14 mouse cellular contexts compared by ENCODE assay signal in the genomic region with DNA sequence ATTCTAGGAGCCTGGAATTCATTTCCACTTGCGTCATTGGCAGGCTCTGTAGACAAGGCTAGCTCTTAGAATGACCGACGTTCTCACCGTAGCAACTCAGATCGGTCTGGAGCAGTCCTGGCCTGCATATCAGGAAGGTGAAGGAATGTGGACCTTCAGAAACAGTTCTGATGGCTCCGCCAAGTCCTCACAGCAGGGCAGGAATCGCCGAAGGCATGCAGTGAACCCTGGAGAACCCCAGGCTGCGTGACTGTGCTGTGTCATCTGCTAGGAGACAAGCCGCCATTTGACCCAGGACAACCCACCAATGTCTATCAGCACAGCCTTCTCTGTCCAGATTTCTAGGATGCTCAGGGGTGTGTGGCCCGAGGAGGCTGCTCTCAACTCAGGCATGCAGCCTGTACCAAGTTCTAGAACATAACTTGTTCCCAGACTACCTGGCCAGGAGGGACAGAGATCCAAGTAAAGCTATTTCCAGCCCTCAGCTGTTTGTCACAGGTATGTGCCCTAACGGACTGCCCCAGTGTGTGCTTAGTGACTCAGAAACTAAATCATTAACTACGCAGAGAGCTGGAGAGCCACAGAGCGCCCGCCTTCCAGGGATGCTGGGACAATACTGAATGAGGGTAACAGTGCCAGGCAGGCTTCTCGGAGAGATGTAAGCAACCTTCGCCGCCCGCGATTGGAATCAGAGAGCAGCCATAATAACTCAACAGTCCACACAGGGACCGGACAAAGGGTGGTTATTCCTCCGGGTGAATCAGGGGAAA. TPM values are rescaled to one million over a fixed set of nuclear protein-coding genes. Genes with fewer than 3 reads are reported as not detected.
DNase-seq lines count a peak whose midpoint lies in the region; ATAC-seq and TF ChIP-seq lines count a peak whose summit lies in the region.
"Had no signal": no experiment of that assay in that cellular context is flagged by ENCODE, and none has a peak within 500 bp of the region (broad histone marks: within the 10 kb centered on the region; RNA-seq: fewer than 3 reads in every experiment).

No protein-coding gene starts in this region.

- H3K4me2 ChIP-seq in intestine, postnatal 0 days (replicated peaks; ENCODE audit: low read depth) = peak overlapping the region; percentile 31

- H3K27ac ChIP-seq in intestine, postnatal 0 days (ENCODE audit: low read depth, low read length) = peak overlapping the region; percentile 83
- peak overlapping the region; percentile 92 for H3K27ac ChIP-seq in liver, adult 2 months (replicated peaks; ENCODE audit: insufficient read depth, low read depth, low read length)
- no peak overlapping the region for H3K27ac ChIP-seq in layer of hippocampus, adult 2 months

- peak; percentile 75 for DNase-seq in Muller cell, postnatal 12 days (ENCODE audit: inconsistent ontology term)
- DNase-seq in liver, adult 2 months (ENCODE audit: extremely low read depth, low read depth, low spot score) = peak; percentile 98
- peak; percentile 76 for DNase-seq in lung, postnatal 25 days (ENCODE audit: low spot score)
- DNase-seq in layer of hippocampus, adult 2 months (ENCODE audit: low spot score in 2 of 2) = no peak
- no peak for DNase-seq in frontal cortex, postnatal 36 days (ENCODE audit: low spot score in 2 of 2)
- no peak for DNase-seq in thymus, postnatal 10 days (ENCODE audit: low spot score in 2 of 2)
- DNase-seq: cerebellum, postnatal 10 days; gastrocnemius, postnatal 14 days; heart, postnatal 14 days; layer of hippocampus, adult 9-11 months had no signal

- 38% methylated on average over 22 of the region's 22 CpGs for WGBS in intestine, postnatal 0 days
- WGBS in liver, adult 2 months = 17% methylated on average over 22 of the region's 22 CpGs

- no peak for TF ChIP-seq POLR2A in liver, adult 2 months (IDR thresholded peaks at IDR 0.05; ENCODE audit: extremely low read depth, insufficient read depth, low read length)

- no peaks in the 10 kb centered on the region for H3K4me1 ChIP-seq in intestine, postnatal 0 days (replicated peaks; ENCODE audit: control insufficient read depth, insufficient read depth, low read length)
- H3K4me1 ChIP-seq in liver, adult 2 months (ENCODE audit: control insufficient read depth, insufficient read depth, low read length) = peaks cover 10% of the 10 kb centered on the region; the same call in 1 of the 2 replicates

- no peaks in the 10 kb centered on the region for H3K27me3 ChIP-seq in intestine, postnatal 0 days (replicated peaks; ENCODE audit: control insufficient read depth, insufficient read depth, low read length)
- no peaks in the 10 kb centered on the region for H3K27me3 ChIP-seq in liver, adult 2 months (ENCODE audit: control insufficient read depth, insufficient read depth, low read length)
- H3K27me3 ChIP-seq: CH12.LX had no signal

- no peak for TF ChIP-seq CTCF in intestine, postnatal 0 days (IDR thresholded peaks at IDR 0.05; ENCODE audit: low read depth)
- TF ChIP-seq CTCF in liver, adult 2 months (IDR thresholded peaks at IDR 0.05; ENCODE audit: low read depth, low read length) = no peak
- no peak for TF ChIP-seq CTCF in layer of hippocampus, adult 2 months (conservative IDR thresholded peaks at IDR 0.05)

- 0 out of 2 replicates have a peak, but pooled peaks cover 6% of the 10 kb centered on the region for H3K36me3 ChIP-seq in intestine, postnatal 0 days (ENCODE audit: control insufficient read depth, insufficient read depth)
- H3K36me3 ChIP-seq in liver, adult 2 months (ENCODE audit: control insufficient read depth, insufficient read depth, low read length) = no peaks in the 10 kb centered on the region

- ATAC-seq in intestine, postnatal 0 days = peak; percentile 93
- ATAC-seq in inflammation-experienced regulatory T-cells, adult 6 months = no peak

- H3K9me3 ChIP-seq in intestine, postnatal 0 days (ENCODE audit: control insufficient read depth) = no peaks in the 10 kb centered on the region
- H3K9me3 ChIP-seq: megakaryocyte, embryonic 14.5 days had no signal

- H3K79me2 ChIP-seq in liver, adult 2 months (ENCODE audit: control insufficient read depth, insufficient read depth, low read length) = no peaks in the 10 kb centered on the region

- no peak overlapping the region for H3K9ac ChIP-seq in intestine, postnatal 0 days (ENCODE audit: low read depth, low read length)
- H3K9ac ChIP-seq in liver, adult 2 months (ENCODE audit: low read depth, low read length) = peak overlapping the region; percentile 7

- no peak overlapping the region for H3K4me3 ChIP-seq in intestine, postnatal 0 days (ENCODE audit: low read depth, low read length)
- H3K4me3 ChIP-seq in liver, adult 2 months (ENCODE audit: insufficient read depth, low read depth, low read length) = no peak overlapping the region
- H3K4me3 ChIP-seq in layer of hippocampus, adult 2 months = no peak overlapping the region
- H3K4me3 ChIP-seq: megakaryocyte, embryonic 14.5 days had no signal

RNA-seq across cellular contexts. Expression of a gene that starts 23.8 kb away (rescaled TPM):
- polyA plus RNA-seq in intestine, postnatal 0 days (2015; fragmentation: Nextera tagmentation; extraction: Ambion mirVana) = 13.8 and 17.3 TPM in 2 replicates
- 1.7 and 3.4 TPM in 2 replicates for total RNA-seq in liver, adult 2 months (2014; rRNA removed)
- 5.3 and 5.9 TPM in 2 replicates for polyA plus RNA-seq in liver, adult 2 months (2012; rRNA removed)
- 1 to 10 TPM; 3.6 to 4.3 TPM for total RNA-seq in layer of hippocampus, adult 2 months (2021)
- polyA plus RNA-seq in inflammation-experienced regulatory T-cells, adult 6 months (2017; shearing (Covaris generic)) = 1 to 10 TPM in 2 of 3 experiments, under 1 TPM in 1; 0.41 to 1.2 (median 1.1) TPM

Comparison
In these comparisons a context has a peak if more than half of its experiments do, and no peak if none do; other contexts are left out.
1. DNase-seq: peak in Muller cell, postnatal 12 days (single experiment), liver, adult 2 months (single experiment) and lung, postnatal 25 days (single experiment); none in layer of hippocampus, adult 2 months (0 of 2), frontal cortex, postnatal 36 days (0 of 2) and thymus, postnatal 10 days (0 of 2).